Mouse (Mus musculus): ENCODE data around the gene Tpm4.

DNA sequence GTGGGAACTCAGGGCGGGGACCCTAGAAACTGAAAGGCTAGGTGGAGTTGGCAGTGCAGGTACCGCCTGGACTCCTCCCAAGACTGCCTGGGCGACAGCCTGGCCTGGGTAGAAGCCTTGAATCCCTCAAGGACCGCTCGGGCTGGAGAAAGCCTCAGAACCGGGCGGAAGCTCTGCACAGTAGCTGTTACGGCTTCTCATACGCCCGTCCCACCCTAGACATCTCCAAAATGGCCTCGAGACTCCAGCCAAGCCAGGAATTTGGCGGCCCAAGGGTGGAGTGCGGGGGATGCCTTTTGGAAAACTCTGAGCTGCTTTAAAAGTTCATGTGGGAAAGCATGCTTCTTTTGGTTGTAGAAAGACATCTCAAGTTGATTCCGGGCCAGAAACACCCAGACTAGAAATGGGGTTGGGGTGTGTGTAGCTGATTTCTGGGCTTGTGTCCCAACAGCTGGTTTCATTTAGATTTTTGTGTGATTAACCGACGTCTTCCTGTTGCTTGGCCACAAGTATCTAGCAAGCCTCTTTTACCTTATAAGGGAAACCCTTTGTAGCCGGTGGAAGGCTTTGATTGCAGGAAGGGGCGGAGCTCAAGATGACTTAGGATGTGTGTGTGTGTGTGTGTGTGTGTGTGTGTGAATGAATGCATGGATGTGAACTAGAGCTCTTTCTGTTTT, 1.7 kb downstream of the Tpm4 start:
- TF ChIP-seq CTCF (IDR thresholded peaks at IDR 0.05; ENCODE audit: borderline replicate concordance, extremely low read depth, insufficient read depth, insufficient read length), result no peak
- TF ChIP-seq POLR2A (IDR thresholded peaks at IDR 0.05; ENCODE audit: borderline replicate concordance, extremely low read depth, insufficient read depth, insufficient read length, poor library complexity, severe bottlenecking), result no peak
